Mouse (Mus musculus) stomach, embryonic 14.5 days (tissue): ENCODE results near the gene Tmem161a. TPM values are rescaled to one million over a fixed set of nuclear protein-coding genes. Genes with fewer than 3 reads are reported as not detected.
A peak's percentile ranks its signal among the peaks of the same experiment; 100 is the strongest.

Experiments used
- ATAC-seq: fragments of 200-750 bp; cut with Nextera tagmentation; 2 replicates; pipeline ENCODE4 v1.8.0; 2017; ENCODE audit warnings: low read depth, moderate TSS enrichment; ENCODE audit not compliant: insufficient number of reproducible peaks, insufficient read depth, low FRiP score
- H3K27ac ChIP-seq: fragments of 300-500 bp; sonication (generic); 2 replicates; pipeline ENCODE4 v1.5.1; 2014; ENCODE audit warnings: mild to moderate bottlenecking, low read length, moderate library complexity, mixed read lengths
- H3K27me3 ChIP-seq: fragments of 300-500 bp; sonication (generic); 2 replicates; pipeline ENCODE4 v1.6.1; 2014; ENCODE audit warnings: low read length, control low read depth, mixed read lengths; ENCODE audit not compliant: control insufficient read depth, insufficient read depth
- H3K36me3 ChIP-seq: fragments of 300-500 bp; sonication (generic); 2 replicates; pipeline ENCODE4 v1.6.1; 2014; ENCODE audit warnings: mild to moderate bottlenecking, control low read depth, low read length, moderate library complexity, mixed read lengths; ENCODE audit not compliant: control insufficient read depth, insufficient read depth
- H3K4me1 ChIP-seq: fragments of 300-500 bp; sonication (generic); 2 replicates; pipeline ENCODE4 v1.6.1; 2014; ENCODE audit warnings: low read length, control low read depth, mixed read lengths; ENCODE audit not compliant: control insufficient read depth, insufficient read depth
- H3K4me2 ChIP-seq: fragments of 300-500 bp; sonication (generic); replicated peaks from 2 replicates; pipeline ENCODE4 v1.6.1; 2014; ENCODE audit warnings: low read depth, low read length, control low read depth
- H3K4me3 ChIP-seq: fragments of 300-500 bp; sonication (generic); 2 replicates; pipeline ENCODE4 v1.5.1; 2014; ENCODE audit warnings: low read depth, low read length, control low read depth
- H3K9ac ChIP-seq: fragments of 300-500 bp; sonication (generic); replicated peaks from 2 replicates; pipeline ENCODE4 v1.6.1; 2014; ENCODE audit warnings: low read depth, mild to moderate bottlenecking, control low read depth, low read length, moderate library complexity, mixed read lengths
- H3K9me3 ChIP-seq: fragments of 300-500 bp; sonication (generic); 2 replicates; pipeline ENCODE4 v1.6.1; 2016; ENCODE audit warnings: low read depth, low read length, control low read depth; ENCODE audit not compliant: control insufficient read depth
- WGBS: fragments of 180-500 bp; shearing (Covaris S2); extraction: QIAGEN DNeasy Blood & Tissue Kit; methylation state at CpG from one replicate; pipeline ENCODE4 v1.1.7; 2014; 5-methylcytosine and 5-hydroxymethylcytosine counted together
- polyA plus RNA-seq: library from polyadenylated mRNA; unstranded; fragments of >200 nt; fragmentation: Nextera tagmentation; extraction: Ambion mirVana; gene quantifications from 2 replicates; pipeline ENCODE4 v1.2.1, GENCODE M21; 2014

The Tmem161a gene
- polyA plus RNA-seq, 1 experiment from 2014 or later = 45.3 TPM

DNA sequence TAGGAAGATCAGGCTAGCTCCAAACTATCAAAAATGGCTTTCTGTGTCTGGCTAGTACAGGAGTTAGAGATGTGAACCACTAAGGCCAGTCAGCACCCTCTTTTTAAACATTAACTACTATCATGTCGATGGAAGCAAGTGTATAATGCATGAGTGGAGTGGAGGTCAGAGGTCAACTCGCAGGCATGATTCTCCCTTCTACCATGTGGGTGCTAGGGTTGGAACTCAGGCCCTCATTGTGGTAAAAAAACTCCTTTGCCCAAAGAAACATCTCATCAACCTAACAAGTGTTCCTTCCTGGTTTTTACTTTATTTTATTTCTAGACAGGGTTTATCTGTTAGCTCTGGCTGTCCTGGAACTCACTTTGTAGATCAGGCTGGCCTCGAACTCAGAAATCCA, 1.4 kb upstream of the Tmem161a start:
- 69% methylated on average over 3 of the region's 3 CpGs for WGBS
- Histone ChIP-seq H3K4me1 (peaks cover 10% of the 10 kb centered on the region), H3K9me3 (no peaks in the 10 kb centered on the region), H3K4me2 (no peak overlapping the region), H3K36me3 (no peaks in the 10 kb centered on the region), H3K9ac (no peak overlapping the region), H3K27ac (no peak overlapping the region), H3K27me3 (0 out of 2 replicates have a peak, but pooled peaks cover 2% of the 10 kb centered on the region), H3K4me3 (no peak overlapping the region)
- ATAC-seq = no peak

DNA sequence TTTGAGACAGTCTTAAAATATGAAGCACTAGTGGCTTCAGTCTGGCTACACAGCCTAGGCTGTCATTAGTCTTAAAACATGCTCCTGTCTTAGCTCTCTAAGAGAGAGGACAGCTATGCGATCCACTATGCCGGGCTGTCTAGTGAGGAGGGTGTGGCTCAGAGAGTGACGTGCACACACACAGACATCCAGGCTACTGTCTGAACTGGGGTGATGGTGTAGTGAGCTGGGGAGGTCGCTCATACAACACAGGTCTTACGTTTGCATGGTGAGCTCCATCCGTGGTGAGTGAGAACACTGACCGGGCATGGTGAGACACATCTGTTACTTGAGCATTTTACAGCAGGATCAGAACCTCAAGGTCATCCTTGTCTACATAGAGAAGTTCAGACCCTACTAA, 916 bp upstream of the Tmem161a start:
- H3K27ac ChIP-seq = no peak overlapping the region
- no peak overlapping the region for H3K4me2 ChIP-seq
- 83% methylated on average over 7 of the region's 7 CpGs for WGBS

DNA sequence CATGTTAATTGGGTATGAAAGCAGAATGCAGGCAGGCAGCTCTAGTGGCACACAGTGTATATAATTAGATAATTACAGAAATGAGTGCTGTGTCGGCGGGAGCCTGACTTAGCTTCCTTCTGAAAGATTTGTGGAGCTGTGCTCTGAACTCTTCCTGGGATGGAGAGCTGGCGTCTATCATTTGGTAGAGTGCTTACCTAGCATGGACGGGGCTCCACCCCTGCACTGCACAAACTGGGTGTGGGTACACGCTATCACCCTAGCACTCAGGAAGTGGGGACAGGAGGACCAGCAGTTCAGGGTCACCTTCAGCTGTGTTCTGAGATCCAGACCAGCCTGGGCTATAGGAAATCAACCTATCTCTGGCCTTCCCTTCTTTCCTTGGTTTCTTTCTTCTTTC, 1.2 kb downstream of the Tmem161a start:
- Histone ChIP-seq H3K4me2 (peak overlapping the region; percentile 54), H3K4me1 (peaks cover 7% of the 10 kb centered on the region), H3K27me3 (no peaks in the 10 kb centered on the region), H3K4me3 (0 out of 2 replicates have a peak overlapping the region, but pooled peaks have one; percentile 68), H3K27ac (no peak overlapping the region), H3K9ac (no peak overlapping the region), H3K36me3 (peaks cover 4% of the 10 kb centered on the region; the same call in 1 of the 2 replicates), H3K9me3 (no peaks in the 10 kb centered on the region)
- ATAC-seq = no peak
- 81% methylated on average over 5 of the region's 5 CpGs for WGBS

More for the DNA sequence above, 916 bp upstream of the Tmem161a start:
- peaks cover 10% of the 10 kb centered on the region for H3K4me1 ChIP-seq
- H3K27me3 ChIP-seq = no peaks in the 10 kb centered on the region
- no peak for ATAC-seq
- H3K4me3 ChIP-seq = no peak overlapping the region
- H3K9ac ChIP-seq = no peak overlapping the region
- no peaks in the 10 kb centered on the region for H3K36me3 ChIP-seq
- H3K9me3 ChIP-seq = no peaks in the 10 kb centered on the region

DNA sequence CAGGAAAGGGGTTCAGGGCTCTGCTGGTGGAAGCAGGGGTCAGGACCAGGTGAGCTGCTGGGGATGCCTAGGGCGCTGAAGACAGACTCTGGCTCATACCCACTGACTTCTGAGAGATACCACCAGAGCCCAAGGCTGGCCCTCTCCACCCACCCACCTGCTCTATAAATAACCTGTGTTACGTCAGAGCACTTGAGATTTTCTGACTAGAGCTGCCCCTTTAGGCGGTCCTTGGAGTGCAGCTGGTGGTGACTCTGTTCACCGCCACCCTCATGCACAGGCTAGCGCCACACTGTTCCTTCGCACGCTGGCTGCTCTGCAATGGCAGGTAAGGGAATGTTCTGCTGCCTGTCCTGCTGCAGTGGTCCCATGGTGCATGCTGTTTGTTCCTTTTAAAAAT, 1.9 kb downstream of the Tmem161a start:
- Histone ChIP-seq H3K9ac (no peak overlapping the region), H3K27me3 (no peaks in the 10 kb centered on the region), H3K9me3 (no peaks in the 10 kb centered on the region), H3K4me2 (no peak overlapping the region), H3K4me1 (peaks cover 7% of the 10 kb centered on the region), H3K27ac (no peak overlapping the region), H3K36me3 (peaks cover 4% of the 10 kb centered on the region; the same call in 1 of the 2 replicates), H3K4me3 (no peak overlapping the region)
- no peak for ATAC-seq
- WGBS = 90% methylated on average over 7 of the region's 7 CpGs

- H3K36me3 ChIP-seq = peaks cover 27% of the 10 kb centered on the region
- ATAC-seq = no peak
- H3K27ac ChIP-seq = no peak overlapping the region
- H3K9me3 ChIP-seq = no peaks in the 10 kb centered on the region
- peaks cover 3% of the 10 kb centered on the region for H3K4me1 ChIP-seq
- H3K9ac ChIP-seq = no peak overlapping the region
- WGBS = 86% methylated on average over 2 of the region's 2 CpGs
- H3K27me3 ChIP-seq = no peaks in the 10 kb centered on the region
- no peak overlapping the region for H3K4me3 ChIP-seq
- H3K4me2 ChIP-seq = no peak overlapping the region
Observed at GRCm38 (mm10) chr8:70178231-70178630, 6.1 kb downstream of the Tmem161a start.

DNA sequence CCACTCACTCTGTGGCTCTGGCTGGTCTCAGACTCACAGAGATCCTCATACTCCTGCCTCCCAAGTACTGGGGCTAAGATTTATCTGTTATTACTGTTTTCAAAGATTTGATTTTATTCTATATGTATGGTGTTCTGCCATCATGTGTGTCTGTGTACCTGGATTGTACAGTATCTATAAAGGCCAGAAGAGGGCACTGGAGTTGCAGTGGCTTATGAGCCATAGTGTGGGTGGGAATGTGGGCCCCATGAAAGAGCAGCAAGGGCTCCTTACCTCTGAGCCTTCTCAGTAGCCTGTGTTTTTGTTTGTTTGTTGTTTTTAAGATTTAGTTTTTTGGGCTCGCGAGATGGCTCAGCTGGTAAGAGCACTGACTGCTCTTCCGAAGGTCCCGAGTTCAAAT, 6.9 kb downstream of the Tmem161a start:
- Histone ChIP-seq H3K4me1 (no peaks in the 10 kb centered on the region), H3K9ac (no peak overlapping the region), H3K27me3 (no peaks in the 10 kb centered on the region), H3K4me2 (no peak overlapping the region), H3K36me3 (peaks cover 27% of the 10 kb centered on the region), H3K9me3 (no peaks in the 10 kb centered on the region), H3K4me3 (no peak overlapping the region), H3K27ac (no peak overlapping the region)
- 97% methylated on average over 4 of the region's 4 CpGs for WGBS
- no peak for ATAC-seq

GRCm38 (mm10) chr8:70181212-70181902, 9.2 kb downstream of the Tmem161a start:
- H3K9ac ChIP-seq = no peak overlapping the region

DNA sequence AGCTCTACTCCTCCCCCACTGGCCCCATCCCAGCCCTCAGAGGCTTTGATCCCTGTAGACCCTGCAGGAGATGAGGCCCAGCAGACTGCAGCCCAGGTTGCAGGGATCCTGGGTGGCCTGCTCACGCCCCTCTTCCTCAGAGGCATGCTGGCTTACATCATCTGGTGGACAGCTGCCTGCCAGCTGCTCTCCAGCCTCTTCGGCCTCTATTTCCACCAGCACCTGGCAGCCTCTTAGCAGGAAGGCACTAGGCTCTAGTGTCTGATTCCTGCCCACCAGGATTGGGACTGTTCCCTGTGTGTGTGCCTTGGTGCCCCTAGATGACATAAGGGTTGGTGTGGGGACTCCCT, 9.7 kb downstream of the Tmem161a start:
- Histone ChIP-seq H3K4me1 (no peaks in the 10 kb centered on the region), H3K4me2 (no peak overlapping the region), H3K27me3 (no peaks in the 10 kb centered on the region), H3K4me3 (no peak overlapping the region), H3K36me3 (peaks cover 27% of the 10 kb centered on the region), H3K9ac (no peak overlapping the region), H3K9me3 (no peaks in the 10 kb centered on the region), H3K27ac (no peak overlapping the region)
- 0 out of 2 replicates have a peak, but pooled peaks have one; percentile 12 for ATAC-seq
- 26% methylated on average over 2 of the region's 2 CpGs for WGBS

More at GRCm38 (mm10) chr8:70181212-70181902, 9.2 kb downstream of the Tmem161a start:
- Histone ChIP-seq H3K4me1 (no peaks in the 10 kb centered on the region), H3K27ac (no peak overlapping the region), H3K27me3 (no peaks in the 10 kb centered on the region), H3K4me2 (no peak overlapping the region), H3K9me3 (no peaks in the 10 kb centered on the region), H3K36me3 (peaks cover 27% of the 10 kb centered on the region), H3K4me3 (no peak overlapping the region)
- 0 out of 2 replicates have a peak, but pooled peaks have one; percentile 19 for ATAC-seq
- WGBS = 69% methylated on average over 16 of the region's 16 CpGs

DNA sequence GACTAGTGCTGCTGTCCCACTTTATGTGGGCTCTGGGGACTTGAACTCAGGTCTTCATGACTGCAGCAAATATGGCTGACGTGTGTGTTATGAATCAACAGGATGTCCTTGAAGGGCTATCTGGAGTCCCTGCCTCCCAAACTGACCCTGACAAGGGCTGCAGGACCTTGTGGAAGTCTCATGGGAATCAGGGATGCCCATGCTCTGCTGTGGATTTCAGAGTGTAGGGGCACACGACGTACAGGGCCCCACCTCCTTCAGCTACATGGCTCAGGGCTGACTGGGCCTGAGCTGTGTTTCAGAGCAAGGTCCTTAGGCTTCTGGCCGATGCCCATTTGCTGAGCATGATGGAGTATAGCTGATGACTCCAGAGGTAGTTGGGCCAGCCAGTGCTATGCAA, 11.0 kb downstream of the Tmem161a start:
- Histone ChIP-seq H3K4me2 (no peak overlapping the region), H3K4me3 (no peak overlapping the region), H3K27ac (no peak overlapping the region), H3K36me3 (peaks cover 23% of the 10 kb centered on the region), H3K4me1 (no peaks in the 10 kb centered on the region), H3K9ac (no peak overlapping the region), H3K9me3 (no peaks in the 10 kb centered on the region), H3K27me3 (no peaks in the 10 kb centered on the region)
- WGBS = 81% methylated on average over 4 of the region's 4 CpGs
- no peak for ATAC-seq
